Mouse (Mus musculus) kidney, postnatal 14 days (tissue): ENCODE measurements at regions not wholly inside any gene's neighbourhood (a gene's known extent, or its start where the extent isn't known, plus 50 kb on each side); places are given as distances from the start of the nearest gene placed in this dataset.
A peak's percentile ranks its signal among the peaks of the same experiment; 100 is the strongest.

Source experiments
- DNase-seq: peaks from one replicate; pipeline ENCODE4 v3.0.0; 2022; ENCODE audit warnings: mixed read lengths

- no peak for DNase-seq
Observed at GRCm38 (mm10) chr11:42754481-42755272, 280.9 kb upstream of the Gm9972 start.

DNA sequence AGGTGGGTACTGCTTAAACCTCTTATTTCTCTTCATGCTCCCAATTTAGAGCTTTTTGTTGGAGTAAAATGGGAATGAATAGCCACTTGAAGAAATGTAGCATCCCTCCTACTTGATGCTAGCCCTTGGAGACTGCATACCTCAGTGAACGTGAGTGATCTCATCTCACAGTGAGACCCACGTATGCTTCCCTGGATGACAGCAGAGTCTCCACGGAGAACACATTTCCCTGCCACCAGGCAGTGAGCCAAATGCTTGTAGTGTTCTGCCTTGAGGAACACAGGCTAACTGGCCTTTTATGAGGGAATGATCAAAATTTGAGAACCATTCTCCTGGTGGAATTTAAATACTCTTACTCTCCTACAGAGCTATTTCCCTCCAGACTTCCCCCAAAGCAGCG is 280.1 kb upstream of the Gm9972 start:
- no peak for DNase-seq

- no peak for DNase-seq
Observed at GRCm38 (mm10) chr11:42765213-42765612, 270.3 kb upstream of the Gm9972 start.

DNA sequence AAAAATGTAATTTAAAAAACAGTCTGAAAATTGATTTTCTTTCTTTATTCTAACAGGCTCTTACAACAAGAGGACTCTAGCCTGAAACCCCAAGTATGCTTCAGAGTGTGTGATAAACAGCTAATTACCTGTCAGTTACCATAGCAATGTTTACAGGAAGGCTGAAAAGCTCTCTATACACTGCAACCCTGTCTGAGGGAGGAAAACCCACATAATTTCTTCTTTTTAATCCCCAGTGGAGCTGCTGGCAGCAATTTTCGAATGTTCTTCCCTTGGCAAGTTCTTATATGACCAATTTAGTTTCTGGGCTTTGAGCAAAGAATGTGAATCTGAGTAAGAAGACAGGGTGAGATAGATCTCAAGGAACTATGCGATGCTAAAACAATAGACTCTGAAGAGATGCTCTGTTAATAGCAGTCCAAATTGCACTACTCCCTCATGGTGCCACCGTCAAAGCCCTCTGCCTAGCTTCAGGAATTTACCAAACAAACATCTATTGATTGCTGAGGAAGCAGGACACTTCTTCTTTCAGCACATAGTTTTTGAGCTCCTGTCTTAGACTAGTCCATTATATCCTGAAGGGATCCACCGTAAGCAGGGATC is 260.4 kb upstream of the Gm9972 start:
- no peak for DNase-seq

DNA sequence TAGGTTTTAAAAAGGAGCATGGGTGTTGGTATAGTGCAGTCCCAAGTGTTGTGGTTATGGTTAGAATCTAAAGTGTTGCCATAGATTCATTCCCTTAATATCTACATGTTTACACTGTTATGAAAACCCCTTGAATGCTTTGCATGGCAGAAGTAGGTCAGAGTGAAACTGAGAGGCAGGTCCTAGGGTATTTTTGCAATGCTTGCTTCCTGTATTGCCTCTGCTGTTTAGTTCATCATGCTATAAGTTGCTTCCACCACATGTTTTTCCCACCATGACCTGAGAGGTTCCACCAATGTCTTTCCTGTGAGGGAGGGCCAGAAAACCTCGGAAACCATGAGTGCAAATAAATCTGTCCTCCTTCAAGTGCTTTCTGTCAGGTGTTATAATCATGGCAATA is 224.1 kb upstream of the Gm9972 start:
- no peak for DNase-seq

DNA sequence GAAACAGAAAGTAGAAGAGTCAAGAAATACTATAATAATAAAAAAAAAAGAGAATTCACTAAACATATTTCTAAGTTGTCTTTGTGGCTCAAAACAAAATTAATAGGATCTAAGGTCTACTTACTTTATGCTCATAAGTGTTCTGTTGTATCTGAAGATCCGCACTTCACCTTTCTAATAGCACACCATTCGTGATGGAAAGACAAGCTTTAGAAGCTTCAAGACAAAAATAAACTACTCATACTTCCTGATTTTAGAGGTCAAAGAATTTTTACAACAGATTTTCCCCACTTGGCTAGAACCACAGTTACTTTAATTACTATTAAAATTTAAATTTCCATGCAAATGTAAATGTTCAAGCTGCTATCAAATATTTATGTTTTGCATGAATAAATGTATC is 219.8 kb upstream of the Gm9972 start:
- no peak for DNase-seq

- no peak for DNase-seq
Observed at GRCm38 (mm10) chr11:42822835-42823234, 212.7 kb upstream of the Gm9972 start.

GRCm38 (mm10) chr11:42845795-42846194 is 189.8 kb upstream of the Gm9972 start:
- DNase-seq = no peak

DNA sequence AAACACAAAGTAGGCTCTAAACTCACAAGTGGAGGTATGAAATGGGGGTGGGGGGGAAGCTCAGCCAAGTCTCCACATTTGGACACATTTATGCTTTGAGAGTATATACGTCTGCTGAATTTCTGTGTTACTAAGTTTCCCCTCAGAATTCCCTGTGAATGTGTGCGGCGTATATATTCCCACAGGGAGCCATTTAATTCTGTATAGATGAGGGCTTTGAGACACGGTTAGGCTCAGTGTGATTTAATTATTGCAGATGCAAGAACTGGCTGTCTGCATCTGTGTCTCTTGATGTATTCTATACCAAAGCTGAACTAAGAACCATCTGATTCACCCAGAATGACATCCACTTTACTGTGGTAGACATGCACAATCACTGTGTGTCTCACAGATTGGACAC is 181.1 kb upstream of the Gm9972 start:
- no peak for DNase-seq

- no peak for DNase-seq
Observed at GRCm38 (mm10) chr11:42857687-42858086, 177.9 kb upstream of the Gm9972 start.

- no peak for DNase-seq
Observed at GRCm38 (mm10) chr11:42874056-42874455, 161.5 kb upstream of the Gm9972 start.

- no peak for DNase-seq
Observed at GRCm38 (mm10) chr11:42900024-42900423, 135.5 kb upstream of the Gm9972 start.

DNA sequence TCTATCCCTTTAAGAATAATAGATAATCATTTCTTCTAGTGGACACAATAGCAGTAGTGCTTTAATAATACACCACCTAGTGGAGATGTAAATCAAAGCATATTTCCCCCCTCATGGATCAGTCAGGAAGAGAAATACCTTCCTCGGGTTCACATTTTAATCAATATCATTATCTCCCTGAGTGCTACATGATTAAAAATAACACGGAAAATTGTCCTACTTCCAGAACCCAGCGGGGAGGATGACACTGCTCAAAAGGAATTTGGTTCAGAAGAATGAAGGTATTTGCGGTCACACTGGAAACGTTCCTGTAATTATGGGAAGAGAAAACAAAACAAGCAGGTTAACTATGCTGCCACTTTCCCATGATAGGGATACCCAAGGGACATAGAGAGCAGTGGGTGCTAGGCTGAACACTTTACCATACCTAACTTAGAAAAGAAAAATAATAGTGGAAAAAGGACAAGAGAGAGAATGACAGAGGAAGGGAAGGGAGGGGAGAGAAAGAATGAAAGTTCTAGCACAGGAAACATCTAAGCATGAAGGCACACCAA is 132.0 kb upstream of the Gm9972 start:
- DNase-seq = no peak

- DNase-seq = no peak
Observed at GRCm38 (mm10) chr11:42905561-42905960, 130.0 kb upstream of the Gm9972 start.

- DNase-seq = no peak
Observed at GRCm38 (mm10) chr11:42906020-42906419, 129.5 kb upstream of the Gm9972 start.

- no peak for DNase-seq
Observed at GRCm38 (mm10) chr11:42916421-42917181, 118.9 kb upstream of the Gm9972 start.

GRCm38 (mm10) chr11:42919221-42919620 is 116.3 kb upstream of the Gm9972 start:
- DNase-seq = no peak

DNA sequence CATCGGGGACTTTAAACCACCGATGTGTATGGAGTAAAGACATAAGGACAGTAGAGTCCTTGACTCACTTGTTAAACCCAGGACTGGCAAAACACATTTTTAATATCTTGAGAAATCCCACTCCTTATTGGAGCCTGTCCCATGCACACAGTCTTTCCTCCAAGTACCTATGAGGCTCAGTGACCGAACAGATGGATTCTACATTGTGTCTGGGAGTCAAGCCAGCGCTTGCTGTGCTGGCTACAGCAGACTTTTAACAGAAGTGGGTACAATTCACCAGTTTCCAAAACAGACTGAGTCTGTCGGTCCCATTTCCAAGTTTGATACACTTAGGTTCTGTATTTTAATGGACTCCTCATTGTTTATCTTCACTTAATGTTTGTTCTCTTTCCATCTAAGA is 108.4 kb upstream of the Gm9972 start:
- no peak for DNase-seq

DNA sequence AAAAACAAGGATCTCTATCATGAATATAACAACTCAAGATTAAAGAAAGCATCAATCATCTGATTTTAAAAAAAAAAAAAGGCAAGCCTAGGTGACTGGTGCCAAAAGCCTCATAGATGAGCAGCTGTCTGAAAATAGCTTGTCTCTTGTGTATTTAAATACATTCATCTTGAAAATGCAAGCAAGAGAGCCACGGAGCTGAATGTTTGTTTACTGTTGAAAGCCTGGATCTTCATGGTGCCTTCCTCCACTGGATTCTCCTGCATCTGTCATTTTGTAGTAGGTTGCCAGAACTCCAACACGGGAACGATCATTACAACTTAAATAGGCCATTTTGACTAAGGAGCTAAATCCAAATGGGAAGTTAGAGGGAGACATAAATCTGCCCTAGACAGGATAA is 106.6 kb upstream of the Gm9972 start:
- DNase-seq = no peak

GRCm38 (mm10) chr11:42939271-42939670 is 96.3 kb upstream of the Gm9972 start:
- DNase-seq = peak; percentile 76

DNA sequence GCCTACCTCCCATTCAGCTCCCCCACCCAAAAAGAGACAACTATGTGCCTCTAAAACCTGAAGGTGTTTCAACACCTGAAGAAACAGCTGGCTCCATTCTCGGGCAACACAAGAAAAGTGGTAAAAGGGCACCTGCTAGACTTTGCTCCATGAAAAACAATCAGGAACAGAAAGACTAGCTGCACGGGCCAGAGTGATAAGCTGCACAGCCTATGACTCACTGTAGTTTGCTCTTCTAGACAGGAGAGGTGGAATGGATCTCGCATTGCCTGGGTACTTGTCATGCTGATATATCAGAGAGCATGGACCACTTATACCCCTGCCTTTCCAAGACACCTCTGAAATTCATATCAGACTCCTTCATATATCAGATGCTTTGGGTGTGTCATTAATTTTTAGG is 94.0 kb upstream of the Gm9972 start:
- DNase-seq = no peak

- DNase-seq = peak; percentile 13
Observed at GRCm38 (mm10) chr11:42942284-42942683, 93.3 kb upstream of the Gm9972 start.

- peak; percentile 65 for DNase-seq
Observed at GRCm38 (mm10) chr11:42944573-42944972, 91.0 kb upstream of the Gm9972 start.

GRCm38 (mm10) chr11:42949823-42950222 is 85.7 kb upstream of the Gm9972 start:
- no peak for DNase-seq
